Mouse (Mus musculus) G1E (cell line): ENCODE data around the gene Rasl11b. TPM values are rescaled to one million over a fixed set of nuclear protein-coding genes. Genes with fewer than 3 reads are reported as not detected.

ENCODE experiments used
- ATAC-seq: 2 replicates; pipeline ENCODE4 v1.8.0; 2016; ENCODE audit warnings: mild to moderate bottlenecking; ENCODE audit not compliant: insufficient number of reproducible peaks, poor library complexity, low FRiP score, severe bottlenecking; ENCODE audit errors: extremely low read depth
- DNase-seq: peaks from one replicate; pipeline ENCODE4 v3.0.0; 2012; ENCODE audit warnings: low spot score
- H3K27me3 ChIP-seq: 2 replicates; pipeline ENCODE4 v1.6.1; 2012; ENCODE audit warnings: mild to moderate bottlenecking, low read length, inconsistent platforms; ENCODE audit not compliant: insufficient read depth
- H3K36me3 ChIP-seq: replicated peaks from 2 replicates; pipeline ENCODE3; 2012; ENCODE audit warnings: mild to moderate bottlenecking, inconsistent platforms
- H3K4me1 ChIP-seq: 2 replicates; pipeline ENCODE4 v1.6.1; 2012; ENCODE audit warnings: low read depth, low read length, inconsistent platforms, mixed read lengths; ENCODE audit not compliant: insufficient read depth
- H3K4me3 ChIP-seq: 2 replicates; pipeline ENCODE4 v1.5.1; 2012; ENCODE audit warnings: low read depth, mild to moderate bottlenecking, inconsistent platforms, low read length, moderate library complexity, mixed read lengths
- H3K9me3 ChIP-seq: replicated peaks from 2 replicates; pipeline ENCODE4 v1.6.1; 2012; ENCODE audit warnings: inconsistent platforms
- CTCF ChIP-seq: IDR thresholded peaks from 2 replicates; pipeline ENCODE4 v1.5.1; 2012; ENCODE audit warnings: low read depth, low read length, inconsistent platforms, mixed read lengths
- GATA1 ChIP-seq: IDR thresholded peaks from 2 replicates; pipeline ENCODE4 v1.6.1; 2012; ENCODE audit warnings: borderline replicate concordance, low read length, inconsistent platforms, mixed read lengths
- GATA2 ChIP-seq: IDR thresholded peaks from 2 replicates; pipeline ENCODE4 v1.6.1; 2012; ENCODE audit warnings: low read depth, low read length, inconsistent platforms, borderline replicate concordance
- POLR2AphosphoS5 ChIP-seq: IDR thresholded peaks from 2 replicates; pipeline ENCODE4 v1.6.1; 2012; ENCODE audit warnings: low read depth, low read length, inconsistent platforms; ENCODE audit not compliant: insufficient replicate concordance
- TAL1 ChIP-seq: conservative IDR thresholded peaks from 2 replicates; pipeline ENCODE4 v1.6.1; 2012; ENCODE audit warnings: low read depth, low read length, inconsistent platforms, mixed read lengths
- polyA plus RNA-seq: library from polyadenylated mRNA; stranded (reverse); fragments of >175 nt; gene quantifications from 2 replicates; pipeline ENCODE4 v1.2.3, GENCODE M21; 2012
- total RNA-seq, 2 experiments: library from RNA; stranded (forward) in 1 of 2; stranded (reverse) in 1 of 2; fragments of 200-1000 nt in 1 of 2; fragments of >200 nt in 1 of 2; fragmentation: Nextera tagmentation in 1 of 2; gene quantifications; 2 replicates each; pipeline ENCODE4 v1.2.3; 2014 to 2017

Rasl11b gene
- total and polyA plus RNA-seq, 3 experiments = 0.30 to 0.33 TPM; not detected in 1

- ATAC-seq (no peak), DNase-seq (no peak)
- Histone ChIP-seq H3K9me3 (no peaks in the 10 kb centered on the region), H3K36me3 (no peaks in the 10 kb centered on the region), H3K27me3 (peaks cover 41% of the 10 kb centered on the region), H3K4me3 (no peak overlapping the region), H3K4me1 (peaks cover 24% of the 10 kb centered on the region)
- TF ChIP-seq TAL1 (no peak), CTCF (no peak), GATA1 (no peak), POLR2AphosphoS5 (no peak), GATA2 (no peak)
Measured at GRCm38 (mm10) chr5:74198446-74198845, 3.4 kb downstream of the Rasl11b start.

DNA sequence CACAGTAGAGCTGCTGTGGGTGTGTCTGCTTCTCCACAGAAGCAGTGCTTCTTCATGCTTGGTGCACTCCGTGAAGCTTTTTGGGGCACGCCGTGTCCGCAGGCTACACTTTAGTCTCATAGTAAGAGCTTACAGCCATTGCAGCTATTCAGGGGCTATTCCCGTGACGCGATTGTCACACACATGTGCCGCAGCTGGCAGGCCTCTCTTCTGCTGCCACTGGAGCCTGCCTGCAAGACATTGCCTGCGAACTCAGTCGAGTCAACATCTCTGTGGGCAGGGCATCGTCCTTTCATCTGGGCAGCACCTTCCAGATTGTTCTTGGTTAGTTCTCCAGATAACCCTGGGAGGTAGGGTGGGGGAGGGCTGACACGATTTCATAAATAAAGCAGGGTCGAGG, 4.7 kb downstream of the Rasl11b start:
- peaks cover 12% of the 10 kb centered on the region for H3K4me1 ChIP-seq
- H3K9me3 ChIP-seq = no peaks in the 10 kb centered on the region
- ATAC-seq (no peak), DNase-seq (no peak)
- H3K36me3 ChIP-seq = no peaks in the 10 kb centered on the region
- H3K4me3 ChIP-seq = no peak overlapping the region
- TF ChIP-seq POLR2AphosphoS5 (no peak), GATA1 (no peak), CTCF (no peak), GATA2 (no peak), TAL1 (no peak)
- H3K27me3 ChIP-seq = peaks cover 27% of the 10 kb centered on the region

- DNase-seq = no peak
Measured at GRCm38 (mm10) chr5:74200481-74200880, 5.4 kb downstream of the Rasl11b start.

GRCm38 (mm10) chr5:74201570-74202357, 6.7 kb downstream of the Rasl11b start:
- H3K27me3 ChIP-seq = peaks cover 17% of the 10 kb centered on the region
- DNase-seq = no peak
- no peaks in the 10 kb centered on the region for H3K9me3 ChIP-seq
- no peak overlapping the region for H3K4me3 ChIP-seq
- no peak for ATAC-seq
- no peaks in the 10 kb centered on the region for H3K36me3 ChIP-seq
- no peaks in the 10 kb centered on the region for H3K4me1 ChIP-seq
- TF ChIP-seq POLR2AphosphoS5 (no peak), GATA1 (no peak), TAL1 (no peak), CTCF (no peak), GATA2 (no peak)

More at GRCm38 (mm10) chr5:74200481-74200880, 5.4 kb downstream of the Rasl11b start:
- no peak overlapping the region for H3K4me3 ChIP-seq
- H3K4me1 ChIP-seq = peaks cover 6% of the 10 kb centered on the region
- no peak for ATAC-seq
- no peaks in the 10 kb centered on the region for H3K9me3 ChIP-seq
- TF ChIP-seq POLR2AphosphoS5 (no peak), CTCF (no peak), GATA1 (no peak)
- peaks cover 22% of the 10 kb centered on the region for H3K27me3 ChIP-seq
- H3K36me3 ChIP-seq = no peaks in the 10 kb centered on the region

DNA sequence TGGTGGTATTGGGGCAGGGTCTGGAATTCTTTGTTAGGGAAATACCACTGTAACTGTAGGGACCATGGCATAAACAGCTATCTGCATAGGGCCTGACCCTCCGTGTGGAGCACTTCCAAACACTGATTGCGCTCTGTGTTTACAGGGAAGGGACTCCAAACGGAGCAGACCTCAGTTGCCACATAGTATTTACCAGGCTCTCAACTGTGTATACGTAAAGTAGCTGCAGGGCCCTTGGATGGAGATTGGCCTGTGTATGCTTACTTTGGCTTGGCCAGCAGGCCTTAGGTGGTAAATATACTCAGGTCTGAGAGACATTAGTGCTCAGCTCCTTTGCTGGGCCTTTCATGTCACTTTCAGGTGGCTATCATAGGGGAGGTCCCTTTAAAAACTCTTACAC, 7.4 kb downstream of the Rasl11b start:
- ATAC-seq = no peak
- TF ChIP-seq GATA1 (no peak), POLR2AphosphoS5 (no peak), CTCF (no peak), GATA2 (no peak)
- Histone ChIP-seq H3K27me3 (peaks cover 12% of the 10 kb centered on the region), H3K4me1 (no peaks in the 10 kb centered on the region), H3K9me3 (no peaks in the 10 kb centered on the region), H3K4me3 (no peak overlapping the region), H3K36me3 (no peaks in the 10 kb centered on the region)
- no peak for DNase-seq

GRCm38 (mm10) chr5:74204465-74204864, 9.4 kb downstream of the Rasl11b start:
- Histone ChIP-seq H3K27me3 (peaks cover 5% of the 10 kb centered on the region), H3K4me1 (no peaks in the 10 kb centered on the region), H3K9me3 (no peaks in the 10 kb centered on the region), H3K4me3 (no peak overlapping the region), H3K36me3 (no peaks in the 10 kb centered on the region)
- DNase-seq (no peak), ATAC-seq (no peak)
- TF ChIP-seq GATA2 (no peak), POLR2AphosphoS5 (no peak)

DNA sequence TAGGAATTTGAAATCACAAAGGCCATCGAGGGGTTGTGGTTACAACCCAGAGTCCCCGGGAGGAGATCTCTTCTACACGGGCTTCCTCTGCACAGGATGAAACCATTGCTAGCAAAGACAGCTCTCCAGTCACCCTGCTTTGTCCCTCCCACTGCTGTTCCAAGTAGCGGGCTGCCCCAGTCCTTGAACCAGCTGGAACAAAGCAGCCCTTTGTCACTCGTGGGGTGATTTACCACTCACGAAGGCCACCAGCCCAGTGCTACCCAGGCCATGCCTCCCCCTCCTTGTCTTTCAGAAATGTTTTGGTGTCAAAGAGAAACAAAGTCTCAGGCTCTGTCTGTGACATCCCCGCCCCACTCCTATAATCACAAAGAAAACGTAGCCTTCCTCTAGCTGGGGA, 10.4 kb downstream of the Rasl11b start:
- H3K4me3 ChIP-seq = no peak overlapping the region
- DNase-seq = no peak
- ATAC-seq = no peak

More for the DNA sequence above, 10.4 kb downstream of the Rasl11b start:
- TF ChIP-seq CTCF (no peak), POLR2AphosphoS5 (no peak), GATA2 (no peak), TAL1 (no peak), GATA1 (no peak)
- peaks cover 5% of the 10 kb centered on the region for H3K27me3 ChIP-seq
- H3K9me3 ChIP-seq = no peaks in the 10 kb centered on the region
- peaks cover 2% of the 10 kb centered on the region for H3K36me3 ChIP-seq
- no peaks in the 10 kb centered on the region for H3K4me1 ChIP-seq
